Mouse (Mus musculus): Measurements from ENCODE around the gene Tle2. TPM values are rescaled to one million over a fixed set of nuclear protein-coding genes. Genes with fewer than 3 reads are reported as not detected.

Tle2 gene
- total RNA-seq, 2 experiments from 2014 or later, result 31.6 to 31.8 TPM

DNA sequence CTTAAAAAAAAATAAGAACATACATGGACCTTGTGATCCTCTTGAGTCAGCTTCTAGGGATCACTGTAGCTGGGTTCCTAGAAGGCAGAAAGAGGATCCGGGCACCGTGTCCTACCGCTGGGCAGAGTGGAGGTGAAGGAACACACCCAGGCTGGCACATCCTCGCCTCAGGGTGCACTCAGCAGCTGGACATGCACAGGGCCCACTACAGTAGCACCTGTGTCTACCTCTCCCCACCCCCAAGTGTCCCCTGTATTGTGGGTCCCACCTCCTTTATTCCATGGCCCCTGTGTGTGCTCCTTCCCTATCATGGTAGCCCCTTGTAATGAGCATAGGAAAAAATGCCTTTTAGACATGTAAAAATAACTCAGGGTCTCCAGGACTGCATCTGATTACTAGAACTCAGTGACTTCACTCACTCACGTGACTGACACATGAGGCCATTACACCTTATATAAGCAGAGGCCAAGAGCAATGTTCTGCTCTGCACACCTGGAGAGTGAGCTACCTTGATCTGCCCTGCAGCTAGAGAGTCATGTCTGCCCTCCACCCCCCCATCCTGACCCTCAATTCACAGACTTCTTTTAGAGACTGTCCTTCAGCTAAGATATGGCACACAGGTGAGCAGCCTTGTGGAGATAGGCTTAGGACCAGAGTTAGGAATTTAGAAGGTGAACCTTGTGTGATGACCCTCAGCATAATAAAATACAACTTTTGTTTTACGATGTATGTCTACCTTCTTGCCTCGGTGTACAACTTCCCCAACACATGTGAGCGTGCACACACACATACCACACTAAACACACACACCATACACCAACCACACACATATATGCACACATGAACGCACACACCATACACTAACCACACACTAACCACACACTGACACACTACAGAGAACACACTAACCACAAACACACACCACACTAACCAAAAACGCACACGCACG, 29.9 kb downstream of the Tle2 start:
- no peak for DNase-seq (ENCODE audit: low spot score in 2 of 2)

- peak; percentile 76 to 89 for DNase-seq (ENCODE audit: low spot score in 2 of 2)
Observed at GRCm38 (mm10) chr10:81604968-81605665, 30.8 kb downstream of the Tle2 start.

DNA sequence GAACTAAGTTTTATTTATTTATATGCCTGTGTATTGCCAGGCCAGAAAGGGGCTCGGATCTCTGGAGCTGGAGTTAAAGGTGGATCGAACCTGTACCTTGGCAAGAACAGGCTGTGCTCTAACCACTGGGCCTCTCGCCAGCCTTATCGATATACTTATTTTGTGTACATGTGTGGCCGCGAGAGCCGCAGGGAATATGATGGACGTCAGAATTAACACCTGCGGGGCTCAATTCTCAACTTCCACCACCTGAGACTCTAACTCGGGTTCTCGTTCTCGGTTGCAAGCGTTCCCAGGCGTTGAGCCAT, 31.3 kb downstream of the Tle2 start:
- no peak for DNase-seq (ENCODE audit: low spot score in 2 of 2)

- peak; percentile 92 to 96 for DNase-seq (ENCODE audit: low spot score in 2 of 2)
Observed at GRCm38 (mm10) chr10:81605974-81606751, 31.8 kb downstream of the Tle2 start, which contains the start of gene BC025920. Gene BC025920 (plus strand): TSS chr10:81606270.

DNA sequence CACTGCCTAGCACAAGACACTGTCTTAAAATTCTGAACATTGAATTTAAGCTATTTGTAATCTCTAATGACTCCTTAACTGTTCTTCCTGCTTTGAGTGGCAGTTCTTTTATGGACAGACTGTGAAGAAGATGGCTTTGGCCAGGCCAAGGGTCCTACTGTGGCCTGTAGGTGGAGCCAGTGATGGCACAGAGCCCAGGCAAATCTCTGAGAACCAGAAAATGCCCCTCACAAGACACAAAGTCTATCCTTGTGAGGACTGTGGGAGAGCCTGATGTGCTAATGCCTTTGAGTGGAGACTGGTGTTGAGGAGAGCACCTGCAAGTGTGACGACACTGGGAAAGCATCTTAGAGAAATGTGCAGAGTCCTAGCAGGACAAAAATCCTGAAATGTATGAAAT, 33.9 kb downstream of the Tle2 start:
- DNase-seq (ENCODE audit: low spot score in 2 of 2), result no peak

GRCm38 (mm10) chr10:81612779-81613178, 38.4 kb downstream of the Tle2 start:
- DNase-seq (ENCODE audit: low spot score in 2 of 2), result no peak

GRCm38 (mm10) chr10:81615486-81615885, 41.1 kb downstream of the Tle2 start:
- DNase-seq (ENCODE audit: low spot score in 2 of 2), result peak; percentile 74 to 86

DNA sequence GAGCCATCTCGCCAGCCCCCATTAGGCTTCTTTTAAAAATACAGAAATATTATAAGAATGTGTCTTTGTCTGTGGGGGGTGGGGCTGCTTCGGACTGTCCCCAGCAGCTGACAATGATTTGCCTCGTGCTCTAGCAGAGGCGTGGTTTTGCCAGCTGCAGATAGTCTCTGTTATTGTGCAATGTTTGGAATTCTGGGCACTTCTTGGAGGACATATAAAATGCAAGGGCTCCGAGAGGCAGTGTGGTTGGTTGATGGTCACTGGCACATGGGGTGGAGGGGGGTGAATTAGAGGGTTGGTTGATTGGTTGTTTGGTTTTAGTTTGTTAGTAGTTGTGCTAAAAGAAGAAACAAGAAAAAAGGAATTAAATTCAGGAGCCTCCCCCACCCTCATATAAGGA, 45.6 kb downstream of the Tle2 start:
- no peak for DNase-seq (ENCODE audit: low spot score in 2 of 2)

GRCm38 (mm10) chr10:81620786-81621185, 46.4 kb downstream of the Tle2 start:
- no peak for DNase-seq (ENCODE audit: low spot score in 2 of 2)

DNA sequence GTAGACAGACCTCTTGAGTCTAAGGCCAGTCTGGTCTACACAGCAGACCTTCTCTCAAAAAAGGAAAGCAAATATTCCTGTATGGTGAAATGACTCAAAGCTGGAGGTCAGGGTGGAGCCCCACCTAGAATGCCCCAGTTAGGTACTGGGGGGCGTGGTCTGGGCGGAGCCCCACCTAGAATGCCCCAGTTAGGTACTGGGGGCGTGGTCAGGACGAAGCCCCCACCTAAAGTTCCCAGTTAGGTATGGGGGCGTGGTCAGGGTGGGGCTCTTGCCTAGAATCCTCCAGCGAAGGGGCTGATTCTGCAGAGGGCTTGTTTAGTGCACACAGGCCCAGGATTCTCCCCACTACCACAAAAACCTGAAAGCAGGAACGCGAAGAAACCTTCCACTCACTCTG, 49.1 kb downstream of the Tle2 start:
- DNase-seq (ENCODE audit: low spot score in 2 of 2), result no peak

DNA sequence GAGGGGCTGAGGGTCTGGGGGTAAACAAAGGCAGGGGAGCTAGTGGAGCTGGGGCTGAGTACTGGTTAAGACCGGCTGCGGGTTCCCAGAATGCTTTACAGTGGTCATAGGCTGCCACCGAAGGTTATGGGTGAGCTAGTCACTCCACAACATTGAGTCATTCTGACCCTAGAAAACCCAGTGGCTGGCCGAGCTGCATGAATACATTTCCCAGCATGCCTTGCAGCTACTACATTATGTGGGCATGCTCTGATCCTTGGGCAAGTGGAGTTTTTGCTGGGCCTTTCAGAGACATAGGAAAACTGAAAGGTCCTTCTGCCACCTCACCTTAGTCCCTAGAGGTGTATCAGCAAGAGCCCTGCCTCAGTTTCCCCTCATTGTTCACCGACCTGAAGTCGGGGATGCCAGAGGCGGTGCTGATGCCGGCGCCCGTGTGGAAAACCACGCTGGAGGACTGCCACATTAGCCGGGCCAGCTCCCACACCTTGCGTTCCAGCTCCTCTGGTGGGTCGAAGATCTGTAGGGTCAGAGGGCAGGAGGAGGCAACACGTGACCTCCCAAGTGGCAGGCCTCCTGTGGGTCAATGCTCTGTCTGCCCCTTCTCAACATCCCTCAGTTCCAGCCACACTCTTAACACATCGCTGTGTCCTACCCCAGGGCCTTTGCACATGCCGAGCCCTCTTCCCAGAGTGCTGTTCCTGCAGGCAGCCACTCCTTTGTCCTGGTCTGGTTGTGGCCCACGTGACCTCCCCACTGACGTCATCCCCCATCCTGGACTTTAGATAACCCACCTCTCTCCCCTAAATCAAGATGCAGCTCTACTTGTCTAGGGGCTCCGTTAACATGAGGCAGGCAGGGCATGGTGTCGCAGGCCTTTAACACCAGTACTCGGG, 52.0 kb downstream of the Tle2 start:
- no peak for DNase-seq (ENCODE audit: low spot score in 2 of 2)

DNA sequence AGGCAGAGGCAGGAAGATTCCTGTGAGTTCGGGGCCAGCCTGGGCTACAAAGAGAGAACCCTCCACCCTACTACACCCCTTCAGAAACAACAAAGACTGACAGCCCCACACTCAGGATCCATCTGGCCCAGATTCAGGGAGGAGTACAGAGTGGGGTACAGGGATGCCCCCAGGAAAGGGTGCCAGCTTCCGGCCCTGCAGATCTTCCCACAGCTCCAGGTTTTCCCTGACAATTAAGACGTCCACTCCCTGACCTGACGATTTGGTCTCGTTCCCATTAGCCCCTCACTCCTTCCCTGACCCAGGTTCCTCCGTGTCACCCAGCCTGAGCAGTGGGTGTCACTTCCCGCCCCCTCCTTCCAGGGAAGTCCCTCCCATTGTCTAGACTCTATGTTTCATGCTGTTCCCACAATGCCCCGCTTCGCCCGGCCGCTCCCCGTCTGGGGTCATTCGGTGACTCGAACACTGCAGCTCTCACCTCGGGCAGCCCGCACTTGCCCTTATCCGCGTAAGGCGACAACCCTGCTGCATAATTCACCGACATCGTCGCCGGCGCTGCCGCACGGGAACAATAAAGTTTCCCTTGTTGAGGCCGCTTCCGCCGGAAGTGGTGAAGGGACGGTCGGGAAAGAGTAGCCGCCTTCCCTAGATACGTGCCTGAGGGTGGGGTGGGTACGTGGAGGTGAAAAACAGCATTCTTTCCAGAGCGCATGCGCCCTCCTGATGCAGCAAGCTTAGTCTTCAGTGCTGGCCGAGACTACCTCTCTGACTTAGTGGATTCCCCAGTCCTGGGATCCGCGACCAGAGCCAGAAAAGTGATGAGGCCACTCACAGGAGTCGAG, 52.9 kb downstream of the Tle2 start, which contains the start of gene Sirt6:
TSS of gene Sirt6 (minus strand) at position 804 of the 842 bp plus-strand sequence.
- peak; percentile 90 to 96 for DNase-seq (ENCODE audit: low spot score in 2 of 2)

DNA sequence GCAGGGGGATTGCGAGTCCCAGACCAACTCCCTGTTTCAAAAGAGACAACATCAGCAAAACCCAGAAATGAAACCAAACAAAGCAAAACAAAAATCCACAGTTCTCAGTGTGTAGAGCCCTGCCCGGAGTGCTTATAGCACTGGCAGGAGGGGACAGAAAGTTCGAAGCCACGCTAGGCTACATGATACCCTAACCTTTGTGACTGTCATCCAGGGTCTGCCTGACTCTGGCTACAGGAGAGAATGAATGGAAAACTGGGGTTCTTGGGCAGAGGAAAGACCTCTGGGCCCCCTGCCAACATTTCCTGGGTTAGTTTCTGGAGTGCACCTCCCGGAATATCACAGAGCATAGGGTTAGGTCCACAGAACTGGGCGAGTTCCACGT, 53.5 kb downstream of the Tle2 start:
- DNase-seq (ENCODE audit: low spot score in 2 of 2), result no peak

- DNase-seq (ENCODE audit: low spot score in 2 of 2), result no peak
Observed at GRCm38 (mm10) chr10:81628390-81628789, 54.0 kb downstream of the Tle2 start, which contains the start of gene Ankrd24. Gene Ankrd24 (plus strand): TSS chr10:81628540.

- peak; percentile 67 to 82 for DNase-seq (ENCODE audit: low spot score in 2 of 2)
Observed at GRCm38 (mm10) chr10:81633253-81634099, 59.1 kb downstream of the Tle2 start.

- DNase-seq (ENCODE audit: low spot score in 2 of 2), result no peak
Observed at GRCm38 (mm10) chr10:81636338-81636737, 62.0 kb downstream of the Tle2 start.

- no peak for DNase-seq (ENCODE audit: low spot score in 2 of 2)
Observed at GRCm38 (mm10) chr10:81638101-81638500, 63.7 kb downstream of the Tle2 start.
